Mouse (Mus musculus) lung, adult 18-20 months (tissue): ENCODE data around the gene Grin3b.

ENCODE experiments used
- DNase-seq, 2 experiments: peaks; one replicate each; pipeline ENCODE4 v3.0.0; 2022; ENCODE audit warnings: mixed read lengths in 2 of 2

Gene Grin3b

DNA sequence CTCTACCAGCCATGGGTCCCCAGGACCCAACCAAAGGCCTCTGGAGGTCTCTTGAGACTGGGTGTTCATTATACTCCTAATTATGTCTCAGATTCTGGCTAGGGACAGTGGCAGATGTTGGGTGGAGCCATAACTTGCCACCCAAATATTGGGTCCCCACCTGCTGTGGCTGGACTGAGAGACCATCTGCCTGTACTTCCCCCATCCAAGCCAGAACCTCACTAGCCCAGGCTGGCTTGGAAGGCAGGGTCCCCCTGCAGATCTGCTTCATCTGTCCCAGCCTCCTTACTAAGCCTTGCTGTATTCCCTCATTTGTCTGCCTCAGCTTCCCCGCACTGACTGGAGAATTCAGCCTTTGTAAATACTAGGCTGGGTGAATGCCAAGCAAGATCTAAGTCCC is 2.3 kb upstream of the Grin3b start:
- no peak for DNase-seq

- no peak for DNase-seq
Observed at GRCm38 (mm10) chr10:79969124-79969568, 1.4 kb upstream of the Grin3b start.

DNA sequence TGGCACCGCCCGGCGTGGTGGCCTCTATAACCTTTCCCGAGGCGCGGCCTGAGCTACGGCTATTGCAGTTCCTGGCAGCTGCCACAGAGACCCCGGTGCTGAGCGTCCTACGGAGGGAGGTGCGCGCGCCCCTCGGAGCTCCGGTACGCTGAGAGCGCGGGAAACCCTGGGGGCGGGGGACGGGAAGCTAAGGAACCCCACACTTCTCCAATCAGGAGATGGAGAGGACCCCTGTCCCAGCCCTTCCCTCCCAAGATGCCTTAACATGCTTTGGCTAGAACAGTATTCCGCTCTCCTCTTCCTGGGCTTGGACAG is 625 bp downstream of the Grin3b start:
- no peak for DNase-seq

DNA sequence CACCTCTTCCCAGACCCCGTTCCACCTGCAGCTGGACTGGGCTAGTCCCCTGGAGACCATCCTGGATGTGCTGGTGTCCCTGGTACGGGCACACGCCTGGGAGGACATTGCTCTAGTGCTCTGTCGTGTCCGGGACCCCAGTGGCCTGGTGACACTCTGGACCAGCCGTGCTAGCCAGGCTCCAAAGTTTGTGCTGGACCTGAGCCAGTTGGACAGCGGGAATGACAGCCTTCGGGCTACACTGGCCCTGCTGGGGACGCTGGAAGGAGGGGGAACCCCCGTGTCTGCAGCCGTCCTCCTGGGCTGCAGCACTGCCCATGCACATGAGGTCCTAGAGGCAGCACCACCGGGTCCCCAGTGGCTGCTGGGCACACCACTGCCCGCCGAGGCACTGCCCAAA is 2.3 kb downstream of the Grin3b start:
- DNase-seq = no peak

GRCm38 (mm10) chr10:79974087-79974486 is 3.6 kb downstream of the Grin3b start:
- DNase-seq = no peak

DNA sequence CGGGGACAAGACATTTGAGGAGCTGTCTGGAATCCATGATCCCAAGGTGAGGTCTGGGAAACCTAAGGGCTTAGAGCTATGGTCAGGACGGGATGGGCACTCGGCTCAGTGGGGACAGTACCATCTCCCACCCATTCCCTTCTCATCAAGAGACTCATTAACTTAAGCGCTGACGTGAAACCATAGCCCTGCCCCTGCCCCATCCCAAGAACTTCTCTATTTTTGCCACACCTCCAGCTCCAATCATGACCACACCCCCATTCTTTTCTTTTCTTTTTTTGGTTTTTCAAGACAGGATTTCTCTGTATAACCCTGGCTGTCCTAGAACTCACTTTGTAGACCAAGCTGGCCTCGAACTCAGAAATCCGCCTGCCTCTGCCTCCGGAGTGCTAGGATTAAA is 4.2 kb downstream of the Grin3b start:
- DNase-seq = no peak

DNA sequence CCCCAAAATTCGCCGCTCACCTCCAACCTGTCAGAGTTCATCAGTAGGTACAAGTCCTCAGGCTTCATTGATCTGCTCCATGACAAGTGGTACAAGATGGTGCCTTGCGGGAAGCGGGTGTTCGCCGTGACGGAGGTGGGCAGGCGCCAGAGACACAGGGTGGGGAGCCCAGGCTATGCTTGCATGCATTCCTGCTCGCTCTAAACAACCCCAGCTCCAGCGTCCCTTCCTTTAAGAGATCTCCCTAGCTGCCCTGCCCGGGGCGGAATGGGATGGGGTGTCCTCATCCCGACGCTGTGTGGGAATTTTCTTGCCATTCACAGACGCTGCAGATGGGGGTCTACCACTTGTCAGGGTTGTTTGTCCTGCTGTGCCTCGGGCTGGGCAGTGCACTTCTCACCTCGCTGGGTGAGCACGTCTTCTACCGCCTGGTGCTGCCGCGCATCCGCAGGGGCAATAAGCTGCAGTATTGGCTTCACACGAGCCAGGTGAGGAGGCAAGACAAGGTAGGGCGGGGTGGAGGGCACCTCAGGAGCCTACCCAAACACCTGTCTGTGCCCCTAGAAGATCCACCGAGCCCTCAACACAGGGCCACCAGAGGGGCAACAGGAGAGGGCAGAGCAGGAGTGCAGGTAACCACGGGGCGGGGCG is 5.7 kb downstream of the Grin3b start:
- DNase-seq = no peak

GRCm38 (mm10) chr10:79976722-79977107 is 6.2 kb downstream of the Grin3b start:
- no peak for DNase-seq

DNA sequence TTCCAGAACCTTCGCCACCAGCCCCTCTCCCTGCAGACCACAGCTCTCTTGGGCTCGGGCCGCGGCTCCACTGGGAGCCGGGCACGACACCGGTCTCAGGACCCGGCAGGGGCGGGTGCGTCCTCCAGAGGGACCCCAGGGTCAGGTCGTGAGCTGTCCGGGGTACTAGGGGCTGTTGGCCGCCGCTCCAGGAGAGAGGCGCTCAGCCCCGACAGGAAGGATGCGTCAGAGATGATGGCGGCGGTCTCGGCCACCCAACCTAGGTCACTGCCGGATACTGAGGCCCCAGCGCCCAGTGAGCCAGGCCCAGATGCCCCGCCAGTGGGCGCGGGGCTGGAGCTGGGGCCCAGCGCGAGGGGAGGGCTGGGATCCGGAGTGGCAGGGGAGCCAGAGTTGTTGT is 6.8 kb downstream of the Grin3b start:
- no peak for DNase-seq

GRCm38 (mm10) chr10:79978061-79978460 is 7.5 kb downstream of the Grin3b start:
- DNase-seq = no peak

DNA sequence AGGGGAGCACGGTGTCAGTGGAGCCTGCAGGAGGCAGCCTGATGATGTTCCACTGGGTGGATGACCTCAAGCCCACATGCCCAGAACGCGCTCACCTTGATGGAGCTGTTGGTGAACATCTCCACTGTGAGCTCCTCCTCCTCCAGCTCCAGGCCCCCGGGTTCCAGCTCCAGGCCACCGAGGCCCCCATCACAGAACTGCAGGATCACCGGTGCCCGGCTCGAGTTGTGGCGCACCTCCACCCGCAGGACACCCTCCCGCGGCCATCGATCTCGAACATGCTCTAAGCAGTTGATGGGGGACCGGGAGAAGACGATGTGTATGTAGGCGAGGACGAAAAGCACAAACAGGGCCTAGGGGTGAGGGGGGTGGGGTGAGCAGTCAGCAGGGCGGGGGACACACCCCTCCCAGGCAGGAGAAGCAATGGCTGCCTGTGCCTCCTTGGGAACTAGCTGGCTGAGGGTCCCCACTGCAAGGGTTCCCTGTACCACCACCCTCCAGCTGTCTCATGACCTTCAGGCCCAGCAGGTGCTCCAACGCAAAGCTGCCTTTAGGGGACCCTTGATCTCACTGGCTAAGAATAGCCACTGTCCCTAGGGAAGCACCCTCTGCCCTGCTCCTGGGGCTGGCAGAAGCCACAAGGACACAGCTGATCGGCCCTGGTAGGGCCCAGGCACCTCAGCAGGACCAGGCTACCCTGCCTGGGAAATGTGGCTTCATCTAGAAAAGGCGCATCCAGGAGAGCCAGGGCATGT is 9.1 kb downstream of the Grin3b start:
- DNase-seq = no peak

DNA sequence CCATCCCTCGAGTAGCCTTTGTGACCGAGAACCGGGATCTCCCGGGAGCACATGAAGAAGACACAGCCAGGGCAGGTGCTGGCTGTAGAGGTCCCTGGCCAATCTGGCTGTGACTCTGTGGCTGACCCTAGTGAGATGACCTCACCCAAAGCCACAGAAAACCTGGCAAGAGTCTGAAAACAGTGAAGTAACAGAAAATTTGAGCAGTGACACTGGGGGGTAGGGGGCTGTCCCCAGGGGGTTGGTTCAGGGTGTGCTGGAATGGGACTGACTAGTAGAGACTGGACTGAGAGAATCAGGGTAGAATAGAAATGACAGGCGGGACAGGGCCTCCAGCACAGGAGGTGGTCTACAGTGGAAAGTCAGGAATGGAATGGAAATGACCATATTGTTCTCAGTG is 12.7 kb downstream of the Grin3b start:
- no peak for DNase-seq

DNA sequence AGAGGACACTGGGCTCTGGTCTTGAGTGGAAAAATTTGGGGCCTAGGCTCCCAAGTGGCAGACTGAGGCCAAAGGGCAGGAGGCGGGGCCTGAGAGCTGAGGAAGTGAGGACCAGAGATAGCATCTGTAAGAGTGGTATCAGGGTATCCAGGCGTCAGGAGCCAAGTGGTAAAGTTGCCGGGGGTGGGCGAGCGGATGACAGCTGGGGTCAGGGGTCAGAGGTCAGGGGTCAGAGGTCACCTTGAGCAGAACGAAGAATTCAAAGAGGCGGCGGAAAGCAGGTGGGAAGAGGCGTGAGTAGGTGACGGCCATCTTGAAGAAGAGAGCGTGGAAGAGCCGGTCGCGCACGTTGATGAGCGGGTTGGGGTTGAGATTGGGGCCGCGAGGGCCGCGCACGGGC is 13.2 kb downstream of the Grin3b start:
- peak; percentile 67 to 72 for DNase-seq

- DNase-seq = peak; percentile 87 to 88
Observed at GRCm38 (mm10) chr10:79984195-79984816, 13.8 kb downstream of the Grin3b start, which contains the start of gene Tmem259. Gene Tmem259, minus strand, starts transcription at chr10:79984330.

DNA sequence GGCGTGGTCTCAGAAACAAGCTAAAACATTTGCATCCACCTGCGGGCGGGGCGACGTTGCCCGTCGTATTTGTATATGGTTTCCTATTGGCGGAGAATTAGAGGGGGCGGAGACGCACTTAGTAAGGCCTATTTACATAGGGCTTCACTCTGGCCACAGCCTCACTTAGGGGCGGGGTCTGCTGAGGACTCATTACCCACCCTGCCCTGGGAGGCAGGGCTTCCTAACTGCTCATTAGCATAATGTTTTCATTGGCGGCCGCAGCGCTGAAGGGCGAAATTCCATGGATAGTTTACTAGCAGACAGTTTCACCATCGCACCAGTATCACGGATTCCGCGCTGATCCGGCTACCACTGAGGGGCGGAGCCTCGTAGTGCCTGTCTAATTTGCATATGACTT is 14.4 kb downstream of the Grin3b start:
- peak; percentile 98 to 99 for DNase-seq

DNA sequence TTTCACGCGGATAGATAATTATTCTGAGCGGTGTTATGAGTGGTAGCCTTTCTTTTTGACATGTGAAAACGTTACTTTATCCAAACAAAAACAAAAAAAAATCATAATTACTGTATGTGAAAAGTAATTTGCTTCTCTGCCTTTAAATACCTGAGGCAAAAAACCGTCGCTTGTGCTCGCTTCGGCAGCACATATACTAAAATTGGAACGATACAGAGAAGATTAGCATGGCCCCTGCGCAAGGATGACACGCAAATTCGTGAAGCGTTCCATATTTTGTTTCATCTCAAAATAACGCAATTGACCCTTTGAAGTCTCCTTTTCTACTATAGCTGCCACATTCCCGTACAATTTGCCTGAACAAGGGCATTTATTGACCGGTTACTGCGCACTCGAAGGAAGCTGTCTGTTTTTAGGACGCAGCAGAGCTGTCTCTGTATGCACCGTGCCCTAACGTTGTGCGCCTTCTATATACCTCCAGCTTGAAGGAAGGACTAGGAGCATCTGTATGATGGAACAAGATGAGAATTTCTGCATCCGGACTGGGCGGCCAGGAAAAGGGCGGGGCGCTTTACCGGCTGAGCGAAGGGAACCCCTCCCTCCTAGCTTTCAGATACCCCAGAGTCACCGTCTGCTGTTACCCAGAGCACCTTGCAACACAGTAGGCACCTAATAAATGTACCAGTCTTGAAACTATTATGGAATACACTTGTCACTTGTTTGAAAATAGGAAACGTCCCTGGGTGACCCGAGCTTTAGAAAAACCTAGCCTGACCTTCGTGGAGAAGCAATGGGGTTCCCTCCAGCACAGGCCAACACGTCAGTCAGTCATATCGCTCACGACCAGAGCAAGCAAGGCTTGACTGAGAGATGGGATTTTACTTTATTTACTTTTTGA is 15.1 kb downstream of the Grin3b start:
- peak; percentile 79 to 83 for DNase-seq

- peak; percentile 81 to 85 for DNase-seq
Observed at GRCm38 (mm10) chr10:79986232-79986878, 15.8 kb downstream of the Grin3b start.

GRCm38 (mm10) chr10:79986963-79987362 is 16.4 kb downstream of the Grin3b start:
- peak; percentile 90 to 93 for DNase-seq

GRCm38 (mm10) chr10:79987771-79988505 is 17.4 kb downstream of the Grin3b start:
- DNase-seq = peak in 1 of 2 experiments; percentile 36

GRCm38 (mm10) chr10:79988506-79989271 is 18.2 kb downstream of the Grin3b start, which contains the start of gene Cnn2:
Gene Cnn2, plus strand, starts transcription at chr10:79988584.
- DNase-seq = peak; percentile 82 to 89

GRCm38 (mm10) chr10:79989272-79989786 is 18.8 kb downstream of the Grin3b start:
- DNase-seq = peak in 1 of 2 experiments; percentile 19
